Mouse (Mus musculus): Measurements from ENCODE around the gene Taz.

DNA sequence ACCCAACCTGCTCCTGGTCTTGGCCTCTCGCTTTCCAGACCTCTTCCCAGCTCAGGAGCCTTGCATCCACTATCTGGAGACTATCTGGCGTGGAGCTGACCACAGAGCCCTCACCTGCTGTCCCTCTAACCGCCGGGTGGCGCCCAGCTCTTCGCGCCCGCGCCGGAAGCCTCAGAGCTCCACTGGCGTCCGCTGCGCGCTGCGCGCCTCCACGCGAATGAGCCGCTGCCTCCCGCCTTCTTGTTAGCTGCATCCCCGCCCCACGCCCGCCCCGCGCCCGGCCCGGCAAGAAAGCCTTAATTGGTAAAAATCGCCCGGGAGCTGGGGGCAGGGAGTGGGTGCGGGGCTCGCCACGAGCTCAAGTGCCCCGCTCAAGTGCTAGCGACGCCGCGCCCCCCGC lies 32.1 kb upstream of the Taz start, which contains the start of gene Flna:
- TF ChIP-seq CTCF (IDR thresholded peaks at IDR 0.05; ENCODE audit: low read depth) (peak; percentile 52), EP300 (IDR thresholded peaks at IDR 0.05; ENCODE audit: low read depth) (no peak)

Data from liver, postnatal 0 days (tissue).